Mouse (Mus musculus): ENCODE results near the gene Scmh1.

DNA sequence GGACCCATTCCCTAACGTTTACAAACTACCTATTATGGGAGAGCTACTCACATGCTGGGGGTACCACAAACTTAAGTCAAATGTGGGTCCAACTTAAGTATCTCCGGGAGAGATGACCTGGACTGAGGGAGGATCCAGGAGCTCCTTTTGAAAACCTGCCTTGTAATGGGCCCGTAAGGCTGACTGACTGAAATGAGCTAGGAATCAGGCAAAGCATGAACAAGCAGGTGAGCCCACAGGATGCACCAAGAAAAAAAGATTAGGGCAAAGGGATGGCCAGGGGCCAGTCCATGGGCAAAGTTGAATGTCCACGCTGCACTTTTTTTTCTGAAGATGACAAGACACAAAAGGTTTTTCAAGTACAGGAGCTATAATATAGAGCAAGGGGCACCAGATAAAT is 163.9 kb downstream of the Scmh1 start:
- no peak for TF ChIP-seq CTCF (IDR thresholded peaks at IDR 0.05; ENCODE audit: low read depth)
- TF ChIP-seq EP300 (IDR thresholded peaks at IDR 0.05; ENCODE audit: low read depth): no peak

Data from liver, postnatal 0 days (tissue).